Mouse (Mus musculus): ENCODE results near the gene Gm10282.

Gm10282 gene

GRCm38 (mm10) chr8:72259862-72260261 is 45.2 kb downstream of the Gm10282 start:
- DNase-seq = no peak

- DNase-seq = no peak
Measured at GRCm38 (mm10) chr8:72257902-72258238, 47.2 kb downstream of the Gm10282 start.

GRCm38 (mm10) chr8:72257171-72257901 is 47.7 kb downstream of the Gm10282 start:
- DNase-seq = no peak
